Mouse (Mus musculus) kidney, adult 2 months (tissue): ENCODE results near the gene Tgm2. TPM values are rescaled to one million over a fixed set of nuclear protein-coding genes. Genes with fewer than 3 reads are reported as not detected.
A peak's percentile ranks its signal among the peaks of the same experiment; 100 is the strongest.

Experiments
- DNase-seq: peaks from one replicate; pipeline ENCODE4 v3.0.0; 2021
- H3K27ac ChIP-seq: fragments of 200-500 bp; 2 replicates; pipeline ENCODE4 v1.5.1; 2012; ENCODE audit warnings: low read depth, low read length, control low read depth, inconsistent platforms; ENCODE audit not compliant: insufficient read depth
- H3K27me3 ChIP-seq: fragments of 200-500 bp; replicated peaks from 2 replicates; pipeline ENCODE4 v1.6.1; 2012; ENCODE audit warnings: mild to moderate bottlenecking, moderate library complexity, low read length, inconsistent platforms; ENCODE audit not compliant: control insufficient read depth, insufficient read depth
- H3K36me3 ChIP-seq: fragments of 200-500 bp; 2 replicates; pipeline ENCODE4 v1.6.1; 2012; ENCODE audit warnings: mild to moderate bottlenecking, moderate library complexity, low read length, inconsistent platforms; ENCODE audit not compliant: control insufficient read depth, insufficient read depth
- H3K4me1 ChIP-seq: fragments of 200-500 bp; 2 replicates; pipeline ENCODE4 v1.6.1; 2011; ENCODE audit warnings: low read length; ENCODE audit not compliant: control insufficient read depth, insufficient read depth
- H3K4me3 ChIP-seq: fragments of 200-500 bp; 2 replicates; pipeline ENCODE4 v1.5.1; 2011; ENCODE audit warnings: mild to moderate bottlenecking, low read depth, low read length, control low read depth; ENCODE audit not compliant: insufficient read depth
- CTCF ChIP-seq: fragments of 200-500 bp; conservative IDR thresholded peaks from 2 replicates; pipeline ENCODE4 v1.5.1; 2011; ENCODE audit warnings: low read depth, mild to moderate bottlenecking, control low read depth, low read length, moderate library complexity, mixed read lengths; ENCODE audit not compliant: insufficient read depth, insufficient read length
- POLR2A ChIP-seq: fragments of 200-500 bp; IDR thresholded peaks from one replicate; pipeline ENCODE4 v1.6.1; 2011; ENCODE audit warnings: low read depth, low read length, control low read depth
- WGBS: fragments of 180-500 bp; shearing (Covaris S2); methylation state at CpG from one replicate; pipeline ENCODE4 v1.1.7; 2018; 5-methylcytosine and 5-hydroxymethylcytosine counted together
- polyA plus RNA-seq: library from polyadenylated mRNA; depleted of rRNA; stranded (reverse); fragments of >200 nt; gene quantifications from 2 replicates; pipeline ENCODE4 v1.2.3, GENCODE M21; 2012

Tgm2 gene
- polyA plus RNA-seq, 1 experiment = 221 TPM

GRCm38 (mm10) chr2:158141271-158141670 is 5.0 kb downstream of the Tgm2 start:
- H3K4me3 ChIP-seq = no peak overlapping the region
- no peaks in the 10 kb centered on the region; the same call in 1 of the 2 replicates for H3K36me3 ChIP-seq
- 0 out of 2 replicates have a peak overlapping the region, but pooled peaks have one; percentile 19 for H3K27ac ChIP-seq
- H3K4me1 ChIP-seq = peaks cover 27% of the 10 kb centered on the region
- 62% methylated on average over 7 of the region's 7 CpGs for WGBS
- TF ChIP-seq CTCF (no peak), POLR2A (no peak)
- no peak for DNase-seq
- H3K27me3 ChIP-seq = no peaks in the 10 kb centered on the region

- no peak for TF ChIP-seq CTCF
- no peak for TF ChIP-seq POLR2A
- WGBS = 72% methylated on average over 5 of the region's 5 CpGs
- no peak for DNase-seq
- peak overlapping the region; percentile 19; the same call in 1 of the 2 replicates for H3K27ac ChIP-seq
- no peaks in the 10 kb centered on the region; the same call in 1 of the 2 replicates for H3K36me3 ChIP-seq
- no peaks in the 10 kb centered on the region for H3K27me3 ChIP-seq
- no peak overlapping the region for H3K4me3 ChIP-seq
- peaks cover 27% of the 10 kb centered on the region for H3K4me1 ChIP-seq
Observed at GRCm38 (mm10) chr2:158140664-158141063, 5.6 kb downstream of the Tgm2 start.

- TF ChIP-seq POLR2A (no peak), CTCF (no peak)
- Histone ChIP-seq H3K27ac (0 out of 2 replicates have a peak overlapping the region, but pooled peaks have one; percentile 13), H3K4me1 (peaks cover 24% of the 10 kb centered on the region), H3K36me3 (no peaks in the 10 kb centered on the region; the same call in 1 of the 2 replicates), H3K4me3 (no peak overlapping the region), H3K27me3 (no peaks in the 10 kb centered on the region)
- DNase-seq = peak; percentile 47
- WGBS = 45% methylated on average over 7 of the region's 7 CpGs
Observed at GRCm38 (mm10) chr2:158139628-158140027, 6.6 kb downstream of the Tgm2 start.

- TF ChIP-seq POLR2A (no peak), CTCF (no peak)
- 93% methylated on average over 9 of the region's 9 CpGs for WGBS
- DNase-seq = no peak
- no peak overlapping the region for H3K27ac ChIP-seq
- no peak overlapping the region for H3K4me3 ChIP-seq
- no peaks in the 10 kb centered on the region for H3K27me3 ChIP-seq
- no peaks in the 10 kb centered on the region; the same call in 1 of the 2 replicates for H3K36me3 ChIP-seq
- peaks cover 19% of the 10 kb centered on the region for H3K4me1 ChIP-seq
Observed at GRCm38 (mm10) chr2:158138778-158139177, 7.5 kb downstream of the Tgm2 start.

GRCm38 (mm10) chr2:158137771-158138170 is 8.5 kb downstream of the Tgm2 start:
- no peaks in the 10 kb centered on the region; the same call in 1 of the 2 replicates for H3K36me3 ChIP-seq
- TF ChIP-seq CTCF = no peak
- TF ChIP-seq POLR2A = no peak
- no peak overlapping the region for H3K4me3 ChIP-seq
- peak overlapping the region; percentile 10; the same call in 1 of the 2 replicates for H3K27ac ChIP-seq
- H3K27me3 ChIP-seq = no peaks in the 10 kb centered on the region
- H3K4me1 ChIP-seq = peaks cover 14% of the 10 kb centered on the region
- DNase-seq = peak; percentile 48
- 75% methylated on average over 12 of the region's 12 CpGs for WGBS

- Histone ChIP-seq H3K27me3 (no peaks in the 10 kb centered on the region), H3K27ac (peak overlapping the region; percentile 18; the same call in 1 of the 2 replicates), H3K4me1 (peaks cover 14% of the 10 kb centered on the region), H3K4me3 (no peak overlapping the region), H3K36me3 (no peaks in the 10 kb centered on the region; the same call in 1 of the 2 replicates)
- TF ChIP-seq CTCF (no peak), POLR2A (no peak)
- WGBS = 25% methylated on average over 7 of the region's 7 CpGs
- peak; percentile 89 for DNase-seq
Observed at GRCm38 (mm10) chr2:158136205-158136604, 10.0 kb downstream of the Tgm2 start.

GRCm38 (mm10) chr2:158133050-158133449 is 13.2 kb downstream of the Tgm2 start:
- TF ChIP-seq POLR2A = no peak
- no peak for TF ChIP-seq CTCF
- DNase-seq = no peak
- Histone ChIP-seq H3K27ac (no peak overlapping the region), H3K36me3 (no peaks in the 10 kb centered on the region; the same call in 1 of the 2 replicates), H3K4me1 (peaks cover 28% of the 10 kb centered on the region), H3K4me3 (no peak overlapping the region), H3K27me3 (no peaks in the 10 kb centered on the region)
- 68% methylated on average over 6 of the region's 6 CpGs for WGBS

- H3K4me1 ChIP-seq = peaks cover 28% of the 10 kb centered on the region
- 75% methylated on average over 10 of the region's 10 CpGs for WGBS
- no peaks in the 10 kb centered on the region for H3K36me3 ChIP-seq
- TF ChIP-seq CTCF = no peak
- TF ChIP-seq POLR2A = no peak
- H3K27me3 ChIP-seq = no peaks in the 10 kb centered on the region
- no peak overlapping the region for H3K27ac ChIP-seq
- H3K4me3 ChIP-seq = no peak overlapping the region
- DNase-seq = no peak
Observed at GRCm38 (mm10) chr2:158132320-158132719, 13.9 kb downstream of the Tgm2 start.
